Mouse (Mus musculus): ENCODE results near the gene Hoxc12. TPM values are rescaled to one million over a fixed set of nuclear protein-coding genes. Genes with fewer than 3 reads are reported as not detected.

Gene Hoxc12
- total RNA-seq, 2 experiments from 2014 or later, result not detected

DNA sequence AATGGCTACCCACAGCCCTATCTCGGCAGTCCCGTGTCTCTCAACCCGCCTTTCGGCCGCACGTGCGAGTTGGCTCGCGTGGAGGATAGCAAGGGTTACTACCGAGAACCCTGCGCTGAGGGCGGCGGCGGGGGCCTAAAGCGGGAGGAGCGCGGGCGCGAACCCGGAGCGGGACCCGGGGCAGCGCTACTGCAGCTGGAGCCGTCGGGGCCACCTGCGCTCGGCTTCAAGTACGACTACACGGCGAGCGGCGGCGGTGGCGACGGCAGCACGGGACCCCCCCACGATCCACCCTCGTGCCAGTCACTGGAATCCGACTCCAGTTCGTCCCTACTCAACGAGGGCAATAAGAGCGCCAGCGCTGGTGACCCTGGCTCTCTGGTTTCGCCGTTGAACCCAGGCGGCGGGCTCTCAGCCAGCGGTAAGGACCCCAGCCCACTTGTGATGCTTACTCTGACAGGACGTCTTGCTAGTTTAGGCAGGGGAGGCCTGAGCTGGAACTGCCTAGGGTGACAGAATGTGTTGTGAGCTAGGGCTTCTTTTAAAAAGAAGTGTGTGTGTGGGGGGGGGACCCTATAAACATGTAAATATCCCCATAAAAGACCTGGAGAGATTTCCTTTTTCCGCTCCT lies 594 bp downstream of the Hoxc12 start:
- DNase-seq (ENCODE audit: low spot score in 2 of 2), result no peak

DNA sequence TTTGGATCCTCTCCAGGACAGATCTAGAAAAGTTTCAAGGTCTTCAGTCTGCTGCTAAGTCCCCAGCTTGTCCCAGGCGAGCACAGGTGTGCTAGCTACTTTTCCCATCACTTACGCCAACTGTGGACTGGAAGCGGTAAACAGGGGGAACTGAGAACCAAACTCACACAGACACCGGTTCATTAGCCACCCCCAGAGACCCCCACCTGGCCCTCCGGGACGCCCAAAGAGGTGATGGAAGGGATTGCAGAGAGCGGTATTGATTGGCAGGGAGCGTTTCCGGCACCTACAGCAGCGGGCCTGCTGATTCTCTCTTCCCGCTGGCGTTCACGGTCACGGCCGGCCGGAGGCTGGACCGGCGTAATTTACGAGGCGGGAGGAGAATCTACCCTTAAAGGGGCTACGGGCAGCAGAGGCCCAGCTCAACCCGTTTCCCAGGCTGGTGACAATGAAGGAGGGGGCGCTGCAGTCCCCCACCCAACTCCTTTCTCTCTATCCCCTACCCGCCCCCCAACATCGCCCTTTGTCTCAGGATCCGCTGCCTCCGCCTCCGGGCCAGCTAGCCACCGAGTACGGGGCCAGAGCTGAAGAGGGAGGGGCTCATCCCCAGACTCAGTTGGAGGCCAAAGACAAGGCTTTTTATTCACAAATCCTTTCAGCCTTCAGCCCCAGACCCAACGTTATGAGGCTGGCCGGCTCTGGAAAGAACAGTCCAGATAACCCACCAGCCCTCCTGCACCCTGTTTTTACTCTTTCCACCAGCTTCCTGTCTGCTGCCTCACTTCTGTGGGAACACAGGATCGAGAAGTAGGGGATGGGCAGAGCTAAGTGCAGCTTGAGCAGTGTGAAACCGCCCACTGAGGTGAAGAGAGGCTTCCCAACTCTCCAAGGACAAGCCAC lies 2.9 kb downstream of the Hoxc12 start:
- DNase-seq (ENCODE audit: low spot score in 2 of 2), result no peak

DNA sequence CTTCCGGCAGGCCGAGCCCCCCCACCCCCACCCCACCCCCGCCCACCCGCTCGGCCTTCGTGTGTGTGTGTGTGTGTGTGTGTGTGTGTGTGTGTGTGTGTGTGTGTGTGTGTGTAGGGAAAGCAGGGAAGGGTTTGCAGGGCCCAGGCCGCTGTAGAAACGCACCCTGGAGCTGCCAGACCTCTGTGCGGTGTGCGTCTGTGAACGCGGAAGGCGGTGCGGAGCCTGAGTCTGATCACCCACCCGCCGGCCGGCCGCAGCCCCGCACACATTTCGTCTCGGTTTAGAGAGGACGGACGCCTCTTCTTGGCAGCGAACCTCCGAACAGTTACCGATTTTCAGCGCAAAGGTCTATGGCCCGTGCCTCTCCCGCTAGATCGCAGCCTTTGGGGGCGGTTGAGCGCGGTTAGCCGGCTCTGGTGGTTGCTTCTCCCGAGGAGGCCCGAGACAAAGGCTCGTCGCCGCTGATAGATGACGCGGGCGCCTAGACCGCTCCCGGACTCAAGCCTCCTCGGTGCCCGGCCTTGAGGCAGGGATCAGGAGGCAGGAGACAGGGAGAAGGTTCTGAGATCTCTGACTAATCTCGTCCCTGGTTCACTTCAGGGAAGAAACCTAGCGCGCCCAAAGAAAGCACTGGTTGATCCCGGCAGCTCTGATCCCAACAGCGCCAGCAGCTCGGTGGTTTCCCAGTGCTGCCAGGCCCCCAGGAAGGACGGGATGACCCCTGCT lies 6.3 kb downstream of the Hoxc12 start:
- DNase-seq (ENCODE audit: low spot score in 2 of 2), result no peak

DNA sequence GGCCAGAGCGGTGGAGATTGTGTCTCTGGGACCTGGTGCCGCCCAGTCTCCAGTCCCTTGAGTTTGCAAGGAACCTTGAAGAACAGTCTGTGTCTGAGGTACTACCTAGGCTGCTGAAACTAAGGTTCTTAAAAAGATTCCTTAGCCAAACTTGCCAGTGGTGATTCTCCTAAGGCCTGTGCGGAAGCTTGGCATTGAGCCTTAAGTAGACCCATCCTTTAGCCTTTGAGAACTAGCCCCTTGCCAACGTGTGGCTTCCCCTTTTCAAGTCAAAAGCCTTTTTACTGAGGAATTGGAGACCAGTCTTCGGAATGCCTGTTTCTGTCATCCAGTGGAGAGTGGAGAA lies 6.9 kb downstream of the Hoxc12 start:
- DNase-seq (ENCODE audit: low spot score in 2 of 2), result no peak

DNA sequence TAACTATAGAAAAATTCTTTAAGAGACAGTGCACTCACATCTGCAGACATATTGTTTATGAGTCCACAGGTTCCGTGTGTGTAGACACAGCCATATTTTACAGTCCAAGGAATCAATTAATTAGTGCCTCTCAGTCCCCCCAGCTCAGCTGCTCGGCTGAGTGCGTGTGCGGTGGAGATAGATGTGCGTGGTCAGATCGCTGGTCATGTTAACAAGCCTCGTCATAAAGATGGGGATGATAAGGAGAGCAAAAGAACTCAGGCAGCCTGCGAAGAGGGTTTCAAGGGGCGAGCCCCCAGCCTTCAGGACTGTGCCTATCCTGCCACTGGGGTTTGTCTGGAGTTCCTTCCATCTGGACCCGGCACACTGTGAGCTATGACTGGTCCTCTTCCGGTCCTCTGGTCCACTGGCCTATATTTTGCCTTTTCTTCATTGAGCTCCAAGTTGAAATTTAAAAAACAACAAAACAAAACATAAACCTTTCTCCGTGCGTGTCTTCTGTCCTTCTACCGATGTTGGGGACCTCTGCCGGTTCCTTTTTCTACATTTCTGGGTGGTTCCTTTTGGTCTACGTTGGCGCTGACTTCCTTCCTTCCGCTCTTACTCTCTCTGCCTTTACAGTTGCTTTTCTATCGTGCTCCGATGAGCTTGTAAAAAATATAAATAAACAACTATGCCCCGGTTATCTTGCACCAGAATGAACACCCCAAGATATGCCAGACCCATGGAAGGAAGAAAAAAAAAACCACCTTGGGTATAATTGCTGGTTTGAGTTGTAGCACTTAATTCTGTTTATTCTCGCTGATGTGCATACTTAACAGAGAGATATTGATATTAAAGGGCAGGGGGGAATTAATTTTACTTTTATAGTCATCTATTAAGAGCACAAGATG lies 8.9 kb downstream of the Hoxc12 start:
- no peak for DNase-seq (ENCODE audit: low spot score in 2 of 2)

DNA sequence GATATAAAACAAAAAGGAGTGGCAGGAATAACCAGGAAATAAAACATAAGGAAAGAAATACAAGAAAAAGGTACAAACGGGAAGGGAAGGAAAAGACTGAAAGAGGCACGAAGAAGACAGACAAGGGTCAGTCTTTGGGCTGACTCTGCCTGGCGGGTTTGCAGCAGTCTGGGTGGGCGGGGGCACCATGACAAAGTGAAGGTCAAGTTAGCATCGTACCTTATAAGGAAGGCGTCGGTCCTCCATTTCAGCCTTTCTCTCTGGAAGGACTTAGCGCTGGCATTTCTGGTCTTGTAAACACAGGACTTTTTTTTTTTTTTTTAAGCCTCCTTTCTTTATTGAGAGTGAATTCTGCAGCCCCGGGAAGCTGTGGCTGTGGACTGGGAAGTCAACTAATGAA lies 10.7 kb downstream of the Hoxc12 start:
- no peak for DNase-seq (ENCODE audit: low spot score in 2 of 2)

DNA sequence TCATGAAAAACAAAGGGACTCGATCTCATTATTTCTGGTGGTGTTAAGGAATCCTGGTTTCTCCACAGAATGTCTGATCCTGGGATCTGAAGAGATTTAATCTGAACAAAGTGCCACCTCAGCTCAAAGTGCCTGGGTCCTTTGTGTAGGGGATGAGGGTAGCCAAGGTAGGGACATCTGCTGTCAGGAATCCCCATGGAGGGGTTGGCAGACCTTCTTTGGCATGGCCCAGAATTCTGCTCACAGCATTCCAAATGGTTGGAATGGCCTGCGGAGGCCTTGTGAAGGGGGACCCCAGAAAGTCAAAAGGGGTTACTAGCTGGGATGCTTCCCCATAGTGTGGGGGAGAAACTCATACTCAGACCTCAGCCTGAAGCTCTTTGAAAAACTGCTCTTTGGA lies 12.3 kb downstream of the Hoxc12 start:
- no peak for DNase-seq (ENCODE audit: low spot score in 2 of 2)

DNA sequence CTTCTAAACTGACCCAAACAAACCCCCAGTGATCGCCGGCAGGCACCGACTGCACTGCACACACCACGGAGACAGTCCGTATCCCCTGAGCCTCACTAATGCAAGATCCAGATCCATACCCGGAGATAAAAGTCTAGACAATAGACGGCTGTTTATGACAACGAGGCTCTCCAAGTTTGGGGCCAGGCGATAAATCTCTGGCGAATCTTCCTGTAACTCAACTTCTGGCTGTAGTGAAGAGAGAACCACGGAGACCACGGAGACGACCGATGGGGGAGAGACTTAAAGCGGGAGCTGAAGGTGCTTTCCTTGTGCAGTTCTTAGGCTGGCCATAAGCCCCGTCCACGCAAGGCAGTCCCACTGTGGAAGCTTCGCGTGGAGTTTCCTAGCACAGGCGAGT lies 13.1 kb downstream of the Hoxc12 start:
- DNase-seq (ENCODE audit: low spot score in 2 of 2), result no peak

DNA sequence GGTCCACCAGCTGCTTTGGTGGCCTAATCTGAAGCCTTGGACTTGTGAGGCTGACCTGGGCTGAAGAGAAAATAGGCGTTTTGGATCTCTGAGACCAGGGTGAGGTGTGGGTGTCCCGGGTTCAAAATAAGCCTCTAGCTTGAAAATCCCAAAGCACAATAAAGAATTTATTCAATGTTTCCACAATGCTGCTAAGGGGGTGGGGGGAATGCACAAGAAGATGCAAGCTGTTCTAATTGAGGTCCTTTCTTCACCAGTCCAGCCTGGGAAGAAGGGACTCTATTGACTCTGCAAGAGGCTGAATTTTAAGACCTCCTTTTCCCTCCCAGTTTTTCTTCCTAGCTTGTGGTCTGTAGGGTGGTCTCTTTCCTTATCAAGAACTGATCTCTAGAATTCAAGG lies 14.3 kb downstream of the Hoxc12 start:
- no peak for DNase-seq (ENCODE audit: low spot score in 2 of 2)

DNA sequence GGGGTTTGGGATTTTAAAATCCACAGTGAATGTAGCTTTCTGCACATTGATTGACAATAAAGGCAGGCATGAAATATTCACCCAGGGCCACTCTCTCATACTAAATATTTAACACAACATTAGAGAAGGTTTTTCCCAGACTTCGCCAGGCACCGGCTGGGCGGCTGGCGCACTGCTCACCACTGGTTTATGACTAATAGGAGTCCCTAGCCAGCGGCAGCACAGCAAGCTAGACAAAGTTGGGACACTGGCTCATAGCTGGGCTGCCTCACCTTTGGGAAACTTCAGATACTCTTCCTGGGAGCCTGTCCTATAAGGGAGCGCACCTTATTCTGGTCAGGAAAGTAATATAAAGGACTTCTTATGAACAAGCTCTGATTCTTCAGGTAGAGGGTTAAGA lies 17.0 kb downstream of the Hoxc12 start:
- DNase-seq (ENCODE audit: low spot score in 2 of 2), result no peak

DNA sequence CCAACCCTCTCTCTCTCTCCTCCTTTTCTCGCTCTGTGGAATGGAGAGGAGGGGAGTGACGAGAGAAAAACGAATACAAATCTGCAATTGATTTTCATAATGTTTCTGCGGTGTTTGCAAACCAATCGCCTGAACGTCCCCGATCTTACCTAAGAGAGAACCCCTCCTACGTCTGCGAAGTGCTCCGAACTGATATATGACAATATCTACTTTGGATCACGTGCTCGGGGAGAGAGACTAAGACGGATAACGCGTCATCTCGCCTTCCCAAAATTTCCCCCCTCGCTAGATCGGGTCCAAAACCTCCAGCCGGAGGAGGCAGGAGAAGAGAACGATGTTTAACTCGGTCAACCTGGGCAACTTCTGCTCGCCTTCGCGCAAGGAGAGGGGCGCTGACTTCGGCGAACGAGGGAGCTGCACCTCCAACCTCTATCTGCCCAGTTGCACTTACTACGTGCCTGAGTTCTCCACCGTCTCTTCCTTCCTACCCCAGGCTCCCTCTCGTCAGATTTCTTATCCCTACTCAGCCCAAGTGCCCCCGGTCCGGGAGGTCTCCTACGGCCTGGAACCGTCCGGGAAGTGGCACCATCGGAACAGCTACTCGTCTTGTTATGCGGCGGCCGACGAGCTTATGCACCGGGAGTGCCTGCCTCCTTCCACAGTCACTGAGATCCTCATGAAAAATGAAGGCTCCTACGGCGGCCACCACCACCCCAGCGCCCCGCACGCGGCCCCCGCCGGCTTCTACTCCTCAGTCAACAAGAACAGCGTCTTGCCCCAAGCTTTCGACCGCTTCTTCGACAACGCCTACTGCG lies 17.8 kb downstream of the Hoxc12 start, which contains the start of gene Hoxc11:
TSS of gene Hoxc11 (plus strand) at position 236 of the 815 bp plus-strand sequence.
- DNase-seq (ENCODE audit: low spot score in 2 of 2), result no peak

DNA sequence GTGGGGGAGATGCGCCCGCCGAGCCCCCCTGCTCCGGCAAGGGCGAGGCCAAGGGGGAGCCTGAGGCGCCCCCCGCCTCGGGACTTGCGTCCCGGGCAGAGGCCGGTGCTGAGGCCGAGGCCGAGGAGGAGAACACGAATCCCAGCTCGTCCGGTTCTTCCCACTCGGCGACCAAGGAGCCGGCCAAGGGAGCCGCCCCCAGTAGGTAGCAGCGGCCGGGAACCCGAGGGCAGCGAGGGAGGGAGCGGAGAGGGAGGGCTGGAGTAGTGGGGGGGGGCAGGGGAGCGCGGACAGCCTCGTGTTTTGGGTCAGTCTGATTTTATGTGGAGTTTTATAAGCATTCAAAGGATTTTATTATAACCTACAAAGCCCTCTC lies 18.4 kb downstream of the Hoxc12 start:
- no peak for DNase-seq (ENCODE audit: low spot score in 2 of 2)

DNA sequence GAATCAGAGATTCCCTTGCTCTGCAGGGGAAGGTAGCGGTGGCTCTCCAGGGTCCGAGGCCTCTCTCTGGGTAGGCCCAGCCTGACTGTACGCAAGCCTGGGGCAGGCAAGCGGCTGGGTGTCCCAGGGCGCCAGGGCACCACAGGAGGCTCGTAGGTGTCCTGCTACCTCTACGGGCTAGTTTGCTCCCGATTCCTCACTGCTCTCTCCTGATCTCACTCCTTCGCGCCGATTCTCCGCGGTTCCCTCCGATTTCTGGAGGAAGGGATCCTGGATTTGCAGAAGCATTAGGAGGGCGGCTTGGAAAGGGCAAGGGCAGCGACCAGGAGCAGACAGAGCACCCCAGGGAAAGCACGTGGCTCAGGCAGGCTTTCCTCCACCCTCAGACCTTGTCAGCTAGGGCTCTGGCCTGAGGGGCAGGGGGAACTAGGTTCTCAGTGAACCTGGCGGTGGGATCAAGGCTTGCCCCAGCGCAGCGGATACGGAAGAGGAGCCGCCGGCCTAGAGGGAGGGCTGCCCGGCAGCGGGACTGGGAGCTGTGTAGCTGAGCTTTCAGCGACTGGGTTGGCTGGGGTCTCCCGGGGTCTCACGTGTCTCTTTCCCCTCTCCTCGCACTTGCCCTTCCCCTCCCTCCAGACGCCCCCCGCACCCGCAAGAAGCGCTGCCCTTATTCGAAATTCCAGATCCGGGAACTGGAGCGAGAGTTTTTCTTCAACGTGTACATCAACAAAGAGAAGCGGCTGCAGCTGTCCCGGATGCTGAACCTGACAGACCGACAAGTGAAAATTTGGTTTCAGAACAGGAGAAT lies 19.5 kb downstream of the Hoxc12 start:
- no peak for DNase-seq (ENCODE audit: low spot score in 2 of 2)

DNA sequence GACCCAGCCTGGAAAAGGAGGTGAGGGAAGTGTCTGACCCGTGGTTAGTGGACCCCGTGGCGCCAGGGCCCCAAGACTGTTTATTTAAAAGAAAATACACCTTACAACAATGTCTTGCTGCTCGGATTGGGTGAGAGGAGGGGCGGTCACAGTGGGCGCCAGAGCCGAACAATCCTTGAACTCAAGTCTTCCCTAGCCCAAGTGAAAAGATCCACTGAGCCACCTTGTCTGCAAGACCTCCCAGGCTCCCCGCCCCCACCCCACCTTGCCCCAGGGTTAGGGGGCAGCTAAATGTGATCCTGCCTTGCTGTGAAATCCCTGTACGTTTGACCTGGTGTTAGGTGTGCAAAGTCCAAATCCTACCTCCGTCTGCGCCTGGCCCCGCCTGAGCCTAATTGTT lies 20.3 kb downstream of the Hoxc12 start:
- no peak for DNase-seq (ENCODE audit: low spot score in 2 of 2)

DNA sequence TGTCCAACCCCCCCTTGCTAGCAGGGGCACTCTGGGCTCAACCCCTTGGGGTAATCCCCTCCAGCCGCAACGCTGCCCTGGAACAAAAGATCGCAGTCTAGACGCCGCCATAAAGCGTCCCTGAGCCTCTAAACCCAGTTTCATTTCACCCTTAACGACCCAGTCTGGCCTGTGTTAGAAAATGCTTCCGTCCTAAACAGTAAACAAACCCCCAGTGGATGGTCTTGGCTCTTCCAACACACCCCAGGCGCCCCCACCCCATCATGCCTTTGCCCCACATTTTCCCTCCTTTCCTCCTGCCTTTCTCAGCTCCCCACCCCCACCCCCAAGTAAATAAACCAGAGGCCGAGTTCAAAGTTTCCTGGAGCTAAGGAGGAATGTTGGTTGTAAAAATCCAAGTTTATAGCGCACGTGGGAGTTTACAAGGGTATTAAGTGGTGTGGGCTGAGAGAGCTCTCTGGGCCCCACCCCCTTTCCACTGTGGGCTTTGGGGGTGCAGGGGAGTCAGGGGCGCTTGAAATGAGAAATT lies 23.2 kb downstream of the Hoxc12 start:
- no peak for DNase-seq (ENCODE audit: low spot score in 2 of 2)

DNA sequence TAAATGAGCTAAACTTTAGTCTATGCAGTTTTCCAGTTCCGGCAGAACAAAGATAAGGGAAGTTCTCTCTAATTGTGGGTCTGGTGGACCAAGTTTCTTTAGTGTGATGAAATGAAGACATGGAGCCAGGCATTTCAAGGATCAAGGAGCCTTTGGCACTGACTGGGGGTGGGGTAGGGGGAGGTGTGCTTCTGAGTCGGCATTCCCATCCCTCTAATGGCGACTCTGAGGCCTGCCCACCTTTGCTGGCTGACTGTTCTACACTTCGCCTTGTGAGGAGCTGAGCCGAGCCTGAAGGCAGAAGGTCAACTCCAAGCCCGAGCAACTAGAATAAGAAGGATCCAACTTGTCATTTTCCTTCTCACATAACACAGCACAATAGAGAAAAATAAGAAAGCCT lies 25.2 kb downstream of the Hoxc12 start:
- no peak for DNase-seq (ENCODE audit: low spot score in 2 of 2)

DNA sequence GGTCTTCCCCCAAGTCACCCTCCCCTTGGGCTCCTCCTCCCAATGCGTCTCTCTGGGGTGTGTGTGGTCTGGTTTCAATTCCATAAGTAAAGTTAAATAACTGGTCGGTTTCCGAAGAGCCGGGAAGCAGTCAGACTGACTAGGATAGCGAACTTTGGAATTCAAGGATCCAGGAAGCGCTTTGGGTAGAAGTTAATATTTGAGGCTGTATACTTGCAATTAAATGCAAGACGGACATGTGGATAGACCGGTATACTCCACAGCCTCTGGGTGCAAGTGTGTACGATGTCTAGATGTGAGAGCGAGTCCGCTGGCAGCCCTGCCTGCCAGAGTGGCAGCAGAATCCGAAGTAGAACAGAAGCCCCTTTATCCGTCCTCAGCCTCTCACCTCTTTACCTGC lies 25.9 kb downstream of the Hoxc12 start:
- no peak for DNase-seq (ENCODE audit: low spot score in 2 of 2)

DNA sequence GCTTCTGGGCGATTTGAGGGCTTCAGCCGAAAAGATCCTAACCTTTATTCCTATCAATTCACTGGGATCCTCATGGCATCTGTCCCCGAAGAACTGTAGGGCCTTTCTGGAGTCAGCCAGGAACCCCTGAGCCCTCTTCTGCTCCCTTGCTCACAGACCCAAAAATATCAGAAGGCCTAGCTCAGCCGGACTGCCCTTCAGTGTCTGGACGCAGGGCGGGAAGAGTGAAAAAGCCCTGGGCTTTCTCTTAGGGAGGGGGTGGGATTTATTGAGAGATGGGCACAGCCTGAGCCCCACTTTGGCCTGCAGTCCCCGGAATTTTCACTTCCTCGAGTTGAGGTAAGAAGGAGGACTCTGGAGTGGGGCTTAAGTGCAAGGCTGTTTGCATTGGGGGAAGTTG lies 26.7 kb downstream of the Hoxc12 start:
- DNase-seq (ENCODE audit: low spot score in 2 of 2), result no peak

All from adrenal gland, adult 18-20 months (tissue).